Mouse (Mus musculus): ENCODE results near the gene Nbea.

GRCm38 (mm10) chr3:55742218-55742617 lies 441.3 kb downstream of the Nbea start:
- no peak for TF ChIP-seq MAFK (IDR thresholded peaks at IDR 0.05; ENCODE audit: insufficient read depth, low read depth, low read length)
- TF ChIP-seq ZNF384 (IDR thresholded peaks at IDR 0.05; ENCODE audit: low read depth, low read length) = no peak
- TF ChIP-seq ZC3H11A (IDR thresholded peaks at IDR 0.05; ENCODE audit: borderline replicate concordance, low read depth, low read length) = no peak

Measured in ES-E14 (cell line).